ENCODE assay signal across 23 mouse cellular contexts in the genomic region with DNA sequence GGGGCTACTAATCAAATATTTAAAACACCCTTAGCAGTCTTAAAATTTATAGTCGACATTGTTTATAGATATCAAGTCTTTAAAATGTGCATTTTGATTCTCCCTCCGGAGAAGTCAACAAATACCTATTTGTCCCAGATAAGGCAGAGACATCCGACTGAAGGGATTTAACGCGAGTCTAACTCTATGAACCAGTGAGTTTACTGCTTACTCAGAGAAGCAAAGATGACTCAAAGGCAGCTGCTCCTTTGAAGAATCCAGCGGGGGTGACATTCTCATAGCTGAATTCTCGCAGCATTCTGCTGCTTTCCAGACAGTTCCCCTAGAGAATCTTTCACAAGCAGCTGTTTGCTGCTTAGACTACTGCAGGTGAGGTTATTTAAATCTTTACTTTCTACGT.
DNase-seq lines count a peak whose midpoint lies in the region; ATAC-seq lines count a peak whose summit lies in the region.
"Had no signal": no experiment of that assay in that cellular context is flagged by ENCODE, and none has a peak within 500 bp of the region (broad histone marks: within the 10 kb centered on the region; RNA-seq: fewer than 3 reads in every experiment).

No protein-coding gene starts in this region.

- no peaks in the 10 kb centered on the region for H3K4me1 ChIP-seq in forebrain, embryonic 14.5 days (ENCODE audit: control insufficient read depth, insufficient read depth, low read length)
- H3K4me1 ChIP-seq in forebrain, embryonic 15.5 days: no peaks in the 10 kb centered on the region
- no peaks in the 10 kb centered on the region for H3K4me1 ChIP-seq in neural tube, embryonic 14.5 days (ENCODE audit: control insufficient read depth, insufficient read depth, low read length)
- H3K4me1 ChIP-seq: limb, embryonic 15.5 days had no signal

- ATAC-seq in forebrain, embryonic 14.5 days: no peak
- no peak for ATAC-seq in forebrain, embryonic 15.5 days (replicated peaks)
- ATAC-seq in neural tube, embryonic 14.5 days (ENCODE audit: low read depth): peak; percentile 51; the same call in 1 of the 2 replicates
- ATAC-seq: forebrain, postnatal 0 days; hindbrain, embryonic 16.5 days; intestine, embryonic 16.5 days had no signal

- H3K9me3 ChIP-seq in forebrain, embryonic 14.5 days (replicated peaks; ENCODE audit: control insufficient read depth, low read length): no peaks in the 10 kb centered on the region
- no peaks in the 10 kb centered on the region for H3K9me3 ChIP-seq in forebrain, embryonic 15.5 days
- no peaks in the 10 kb centered on the region for H3K9me3 ChIP-seq in neural tube, embryonic 14.5 days (ENCODE audit: control insufficient read depth, low read length)
- H3K9me3 ChIP-seq: limb, embryonic 15.5 days had no signal

- no peak overlapping the region for H3K4me2 ChIP-seq in forebrain, embryonic 14.5 days (ENCODE audit: low read length)
- no peak overlapping the region for H3K4me2 ChIP-seq in forebrain, embryonic 15.5 days (replicated peaks)
- no peak overlapping the region for H3K4me2 ChIP-seq in neural tube, embryonic 14.5 days (ENCODE audit: low read depth, low read length)
- H3K4me2 ChIP-seq: heart, embryonic 11.5 days; limb, embryonic 15.5 days had no signal

- H3K36me3 ChIP-seq in forebrain, embryonic 14.5 days (ENCODE audit: control insufficient read depth, insufficient read depth, low read length): no peaks in the 10 kb centered on the region
- no peaks in the 10 kb centered on the region for H3K36me3 ChIP-seq in forebrain, embryonic 15.5 days
- no peaks in the 10 kb centered on the region for H3K36me3 ChIP-seq in neural tube, embryonic 14.5 days (ENCODE audit: control insufficient read depth, insufficient read depth, low read length)
- H3K36me3 ChIP-seq: limb, embryonic 15.5 days had no signal

- no peak overlapping the region for H3K4me3 ChIP-seq in forebrain, embryonic 14.5 days (ENCODE audit: low read depth, low read length)
- no peak overlapping the region for H3K4me3 ChIP-seq in forebrain, embryonic 15.5 days
- no peak overlapping the region for H3K4me3 ChIP-seq in neural tube, embryonic 14.5 days (ENCODE audit: low read depth, low read length)
- H3K4me3 ChIP-seq: limb, embryonic 15.5 days had no signal

- intact Hi-C loops in left cerebral cortex, postnatal 14 days (cut with DNase I): no loop called here
- intact Hi-C loops in left cerebral cortex, postnatal 10 days (cut with DNase I): no loop called here

- H3K27ac ChIP-seq in forebrain, embryonic 14.5 days (ENCODE audit: low read depth, low read length): no peak overlapping the region
- no peak overlapping the region for H3K27ac ChIP-seq in forebrain, embryonic 15.5 days (replicated peaks)
- H3K27ac ChIP-seq in neural tube, embryonic 14.5 days (ENCODE audit: low read depth, low read length): no peak overlapping the region
- H3K27ac ChIP-seq: limb, embryonic 15.5 days; liver, embryonic 14.5 days had no signal

- peak; percentile 16 for DNase-seq in forebrain, embryonic 14.5 days (ENCODE audit: low spot score)
- DNase-seq in left cerebral cortex, postnatal 14 days (ENCODE audit: low spot score in 2 of 2): peak; percentile 7 to 10
- DNase-seq in left cerebral cortex, postnatal 10 days (ENCODE audit: extremely low spot score in 1 of 2, low spot score in 2 of 2): no peak
- no peak for DNase-seq in neural tube, embryonic 10.5 days (ENCODE audit: extremely low spot score, low spot score)
- DNase-seq in telencephalon, adult 2 months (ENCODE audit: low read depth, low spot score): peak; percentile 42
- DNase-seq: adrenal gland, postnatal 36 days; cerebellum, adult 11-12 months; cerebellum, postnatal 10 days; forebrain, postnatal 0 days; gastrocnemius, postnatal 14 days; heart, adult 11 months; kidney, adult 9 months; kidney, postnatal 14 days; lung, postnatal 4 days; spleen, adult 18-20 months; thymus, postnatal 25 days had no signal

- no peaks in the 10 kb centered on the region for H3K27me3 ChIP-seq in forebrain, embryonic 14.5 days (replicated peaks; ENCODE audit: control insufficient read depth, insufficient read depth, low read length)
- H3K27me3 ChIP-seq in forebrain, embryonic 15.5 days: no peaks in the 10 kb centered on the region
- no peaks in the 10 kb centered on the region for H3K27me3 ChIP-seq in neural tube, embryonic 14.5 days (ENCODE audit: control insufficient read depth, insufficient read depth, low read length)
- H3K27me3 ChIP-seq: limb, embryonic 15.5 days had no signal

- H3K9ac ChIP-seq in forebrain, embryonic 14.5 days (ENCODE audit: low read length): no peak overlapping the region
- no peak overlapping the region for H3K9ac ChIP-seq in forebrain, embryonic 15.5 days (replicated peaks)
- H3K9ac ChIP-seq in neural tube, embryonic 14.5 days (replicated peaks; ENCODE audit: low read depth, low read length): no peak overlapping the region
- H3K9ac ChIP-seq: forebrain, postnatal 0 days; limb, embryonic 15.5 days; liver, embryonic 14.5 days had no signal

- WGBS in forebrain, embryonic 14.5 days: 80% methylated on average over 8 of the region's 8 CpGs
- WGBS in forebrain, embryonic 15.5 days: 69% methylated on average over 8 of the region's 8 CpGs
- 50% methylated on average over 8 of the region's 8 CpGs for WGBS in neural tube, embryonic 14.5 days

Comparison
In these comparisons a context has a peak if more than half of its experiments do, and no peak if none do; other contexts are left out.
1. DNase-seq: peak in forebrain, embryonic 14.5 days (single experiment), left cerebral cortex, postnatal 14 days (2 of 2) and telencephalon, adult 2 months (single experiment); none in left cerebral cortex, postnatal 10 days (0 of 2) and neural tube, embryonic 10.5 days (single experiment).